In the genomic region with DNA sequence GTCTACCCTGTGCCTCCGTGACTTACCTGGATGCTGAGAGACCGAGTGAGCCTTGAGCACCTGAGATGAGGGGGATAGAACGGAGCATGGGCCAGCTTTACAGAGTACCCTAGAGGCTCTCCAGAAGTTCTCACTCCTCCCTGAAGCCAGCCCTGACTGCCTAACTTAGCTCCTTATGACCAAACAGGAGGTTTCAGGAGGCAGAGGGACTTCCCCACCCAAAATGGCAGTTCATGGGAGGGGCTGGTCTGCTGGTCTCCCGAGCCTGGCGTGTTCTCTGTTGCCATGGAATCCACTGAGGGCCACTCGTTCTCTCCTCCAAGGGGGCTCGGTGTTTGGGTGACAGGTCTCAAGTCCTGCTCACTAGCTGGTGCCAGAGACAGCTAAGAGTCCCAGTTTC, we compare ENCODE assay signal across 17 mouse cellular contexts. TPM values are rescaled to one million over a fixed set of nuclear protein-coding genes. Genes with fewer than 3 reads are reported as not detected.
A peak's percentile ranks its signal among the peaks of the same experiment; 100 is the strongest.
DNase-seq lines count a peak whose midpoint lies in the region; ATAC-seq and TF ChIP-seq lines count a peak whose summit lies in the region.
"Had no signal": no experiment of that assay in that cellular context is flagged by ENCODE, and none has a peak within 500 bp of the region (broad histone marks: within the 10 kb centered on the region; RNA-seq: fewer than 3 reads in every experiment).

No protein-coding gene starts in this region.

- DNase-seq in embryonic facial prominence, embryonic 10.5 days (ENCODE audit: low spot score) = no peak
- DNase-seq in hindbrain, postnatal 0 days (ENCODE audit: low spot score) = no peak
- no peak for DNase-seq in neural tube, embryonic 11.5 days (ENCODE audit: low spot score)
- no peak for DNase-seq in neural tube, embryonic 10.5 days (ENCODE audit: extremely low spot score, low spot score)
- no peak for DNase-seq in urinary bladder, adult 2 months (ENCODE audit: low spot score)
- DNase-seq in adrenal gland, adult (ENCODE audit: inconsistent age in 2 of 2, low spot score in 1 of 2) = no peak
- DNase-seq: adrenal gland, postnatal 36 days; cerebellum, adult 11-12 months; cerebellum, postnatal 14 days; gastrocnemius, postnatal 14 days had no signal

- H3K9ac ChIP-seq in embryonic facial prominence, embryonic 13.5 days = no peak overlapping the region
- H3K9ac ChIP-seq in hindbrain, postnatal 0 days (replicated peaks; ENCODE audit: low read length) = no peak overlapping the region
- no peak overlapping the region for H3K9ac ChIP-seq in hindbrain, embryonic 12.5 days
- H3K9ac ChIP-seq in neural tube, embryonic 11.5 days (ENCODE audit: low read length) = no peak overlapping the region
- H3K9ac ChIP-seq: liver, embryonic 15.5 days had no signal

- TF ChIP-seq CTCF in hindbrain, postnatal 0 days (IDR thresholded peaks at IDR 0.05; ENCODE audit: low read depth) = no peak

- H3K36me3 ChIP-seq in embryonic facial prominence, embryonic 13.5 days = peaks cover 90% of the 10 kb centered on the region
- H3K36me3 ChIP-seq in embryonic facial prominence, embryonic 10.5 days (replicated peaks) = peaks cover 100% of the 10 kb centered on the region
- peaks cover 3% of the 10 kb centered on the region; the same call in 1 of the 2 replicates for H3K36me3 ChIP-seq in hindbrain, postnatal 0 days (ENCODE audit: insufficient read depth, low read length)
- H3K36me3 ChIP-seq in hindbrain, embryonic 12.5 days = peaks cover 71% of the 10 kb centered on the region
- H3K36me3 ChIP-seq in neural tube, embryonic 11.5 days (ENCODE audit: control insufficient read depth, insufficient read depth, low read length) = peaks cover 40% of the 10 kb centered on the region
- H3K36me3 ChIP-seq: liver, embryonic 15.5 days had no signal

- no peak for ATAC-seq in embryonic facial prominence, embryonic 13.5 days (ENCODE audit: insufficient number of reproducible peaks, insufficient read depth, low FRiP score, low TSS enrichment, low read depth)
- no peak; the same call in 1 of the 2 replicates for ATAC-seq in hindbrain, postnatal 0 days
- no peak for ATAC-seq in hindbrain, embryonic 12.5 days (ENCODE audit: low FRiP score)
- ATAC-seq in neural tube, embryonic 11.5 days (ENCODE audit: insufficient read depth, low FRiP score, low TSS enrichment) = no peak
- ATAC-seq: intestine, postnatal 0 days; Patski had no signal

- H3K4me3 ChIP-seq in embryonic facial prominence, embryonic 13.5 days = no peak overlapping the region
- H3K4me3 ChIP-seq in embryonic facial prominence, embryonic 10.5 days = no peak overlapping the region
- H3K4me3 ChIP-seq in hindbrain, postnatal 0 days (ENCODE audit: low read length) = no peak overlapping the region
- H3K4me3 ChIP-seq in hindbrain, embryonic 12.5 days = no peak overlapping the region
- H3K4me3 ChIP-seq in neural tube, embryonic 11.5 days (ENCODE audit: low read depth, low read length) = no peak overlapping the region
- H3K4me3 ChIP-seq: liver, embryonic 15.5 days; megakaryocyte, embryonic 14.5 days had no signal

- H3K4me1 ChIP-seq in embryonic facial prominence, embryonic 13.5 days = peaks cover 20% of the 10 kb centered on the region
- H3K4me1 ChIP-seq in embryonic facial prominence, embryonic 10.5 days = peaks cover 24% of the 10 kb centered on the region
- H3K4me1 ChIP-seq in hindbrain, postnatal 0 days (ENCODE audit: insufficient read depth, low read length) = peaks cover 13% of the 10 kb centered on the region
- peaks cover 19% of the 10 kb centered on the region for H3K4me1 ChIP-seq in hindbrain, embryonic 12.5 days
- H3K4me1 ChIP-seq in neural tube, embryonic 11.5 days (ENCODE audit: control insufficient read depth, insufficient read depth, low read length) = no peaks in the 10 kb centered on the region; the same call in none of the 2 replicates
- H3K4me1 ChIP-seq: liver, embryonic 15.5 days; megakaryocyte, embryonic 14.5 days had no signal

- no peak overlapping the region for H3K4me2 ChIP-seq in embryonic facial prominence, embryonic 13.5 days
- H3K4me2 ChIP-seq in hindbrain, postnatal 0 days (ENCODE audit: low read depth, low read length) = no peak overlapping the region
- H3K4me2 ChIP-seq in hindbrain, embryonic 12.5 days (replicated peaks) = no peak overlapping the region
- H3K4me2 ChIP-seq in neural tube, embryonic 11.5 days (ENCODE audit: low read depth) = no peak overlapping the region
- H3K4me2 ChIP-seq: liver, embryonic 15.5 days had no signal

- H3K27me3 ChIP-seq in embryonic facial prominence, embryonic 13.5 days = no peaks in the 10 kb centered on the region
- H3K27me3 ChIP-seq in embryonic facial prominence, embryonic 10.5 days (replicated peaks; ENCODE audit: low read depth, poor library complexity, severe bottlenecking) = no peaks in the 10 kb centered on the region
- no peaks in the 10 kb centered on the region for H3K27me3 ChIP-seq in hindbrain, postnatal 0 days (ENCODE audit: insufficient read depth, low read length)
- no peaks in the 10 kb centered on the region for H3K27me3 ChIP-seq in hindbrain, embryonic 12.5 days
- H3K27me3 ChIP-seq in neural tube, embryonic 11.5 days (ENCODE audit: control insufficient read depth, insufficient read depth, low read length) = no peaks in the 10 kb centered on the region
- H3K27me3 ChIP-seq: liver, embryonic 15.5 days; Patski had no signal

- H3K9me3 ChIP-seq in embryonic facial prominence, embryonic 13.5 days = no peaks in the 10 kb centered on the region
- peaks cover 2% of the 10 kb centered on the region; the same call in 1 of the 2 replicates for H3K9me3 ChIP-seq in embryonic facial prominence, embryonic 10.5 days
- H3K9me3 ChIP-seq in hindbrain, postnatal 0 days (ENCODE audit: low read length) = no peaks in the 10 kb centered on the region
- H3K9me3 ChIP-seq in hindbrain, embryonic 12.5 days (replicated peaks) = 0 out of 2 replicates have a peak, but pooled peaks cover 1% of the 10 kb centered on the region
- no peaks in the 10 kb centered on the region for H3K9me3 ChIP-seq in neural tube, embryonic 11.5 days (ENCODE audit: control insufficient read depth, low read length)
- H3K9me3 ChIP-seq: liver, embryonic 15.5 days had no signal

- peak overlapping the region; percentile 18; the same call in 1 of the 2 replicates for H3K27ac ChIP-seq in embryonic facial prominence, embryonic 13.5 days
- no peak overlapping the region; the same call in 1 of the 2 replicates for H3K27ac ChIP-seq in embryonic facial prominence, embryonic 10.5 days (replicated peaks)
- H3K27ac ChIP-seq in hindbrain, postnatal 0 days = peak overlapping the region; percentile 54; the same call in 1 of the 2 replicates
- no peak overlapping the region for H3K27ac ChIP-seq in hindbrain, embryonic 12.5 days
- 0 out of 2 replicates have a peak overlapping the region, but pooled peaks have one; percentile 27 for H3K27ac ChIP-seq in neural tube, embryonic 11.5 days (ENCODE audit: low read depth, low read length)
- H3K27ac ChIP-seq: liver, embryonic 15.5 days had no signal

- WGBS in embryonic facial prominence, embryonic 13.5 days = 78% methylated on average over 7 of the region's 7 CpGs
- WGBS in embryonic facial prominence, embryonic 10.5 days = 80% methylated on average over 7 of the region's 7 CpGs
- WGBS in hindbrain, postnatal 0 days = 56% methylated on average over 7 of the region's 7 CpGs
- 69% methylated on average over 7 of the region's 7 CpGs for WGBS in hindbrain, embryonic 12.5 days
- WGBS in neural tube, embryonic 11.5 days = 66% methylated on average over 7 of the region's 7 CpGs

RNA-seq across cellular contexts. Expression of gene Rgma, which starts 36.2 kb away (rescaled TPM):
- 21.8 and 23.6 TPM in 2 replicates for polyA plus RNA-seq in embryonic facial prominence, embryonic 13.5 days (2015; fragmentation: Nextera tagmentation; extraction: Ambion mirVana)
- 23.4 and 26.5 TPM in 2 replicates for polyA plus RNA-seq in embryonic facial prominence, embryonic 10.5 days (2016; fragmentation: Nextera tagmentation; extraction: Ambion mirVana)
- total RNA-seq in hindbrain, postnatal 0 days (2014; rRNA removed) = 139 and 147 TPM in 2 replicates
- 33.7 and 36.5 TPM in 2 replicates for polyA plus RNA-seq in hindbrain, postnatal 0 days (2015; fragmentation: Nextera tagmentation; extraction: Ambion mirVana)
- 55.3 and 55.7 TPM in 2 replicates for polyA plus RNA-seq in hindbrain, embryonic 12.5 days (2016; fragmentation: Nextera tagmentation; extraction: Ambion mirVana)
- polyA plus RNA-seq in neural tube, embryonic 11.5 days (2014; fragmentation: Nextera tagmentation; extraction: Ambion mirVana) = 48.9 and 50.1 TPM in 2 replicates
- polyA plus RNA-seq in urinary bladder, adult 2 months (2012; rRNA removed) = 7.2 and 18.5 TPM in 2 replicates
- total RNA-seq: hematopoietic stem cell, adult 5-6 weeks had no signal

Comparison
In these comparisons a context has a peak if more than half of its experiments do, and no peak if none do; other contexts are left out.
1. H3K27ac ChIP-seq: peak in embryonic facial prominence, embryonic 13.5 days (single experiment), hindbrain, postnatal 0 days (single experiment) and neural tube, embryonic 11.5 days (single experiment); none in embryonic facial prominence, embryonic 10.5 days (single experiment) and hindbrain, embryonic 12.5 days (single experiment).